ENCODE assay signal across 8 mouse cellular contexts in the genomic region with DNA sequence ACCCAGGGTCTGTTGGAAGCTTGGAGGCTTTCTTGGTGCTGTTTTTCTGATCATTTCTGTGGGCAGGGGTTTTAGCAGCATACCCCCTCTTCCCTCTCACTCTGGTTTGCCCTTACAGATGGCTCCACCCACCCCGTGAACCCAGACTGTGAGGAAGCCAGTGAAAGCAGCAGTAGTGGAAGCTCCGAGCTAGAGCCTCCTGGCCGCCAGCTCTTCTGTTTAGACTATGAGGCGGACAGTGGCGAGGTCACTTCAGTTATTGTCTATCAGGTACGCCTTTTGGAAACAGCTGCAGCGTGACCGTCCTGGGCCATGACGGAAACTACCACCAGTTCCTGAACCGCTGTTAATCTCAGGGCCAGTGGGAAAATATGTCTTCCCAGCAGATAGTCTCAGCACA. TPM values are rescaled to one million over a fixed set of nuclear protein-coding genes. Genes with fewer than 3 reads are reported as not detected.
DNase-seq lines count a peak whose midpoint lies in the region; ATAC-seq and TF ChIP-seq lines count a peak whose summit lies in the region.

No protein-coding gene starts in this region.

- no peaks in the 10 kb centered on the region for H3K9me3 ChIP-seq in intestine, postnatal 0 days (ENCODE audit: control insufficient read depth)
- no peaks in the 10 kb centered on the region for H3K9me3 ChIP-seq in midbrain, embryonic 15.5 days

- H3K4me2 ChIP-seq in intestine, postnatal 0 days (replicated peaks; ENCODE audit: low read depth) = peak overlapping the region; percentile 94
- peak overlapping the region; percentile 77; the same call in 1 of the 2 replicates for H3K4me2 ChIP-seq in midbrain, embryonic 15.5 days

- H3K4me3 ChIP-seq in embryonic fibroblast, embryonic 13.5 days (ENCODE audit: insufficient read depth, low read length) = peak overlapping the region; percentile 78; the same call in 1 of the 2 replicates
- H3K4me3 ChIP-seq in intestine, postnatal 0 days (ENCODE audit: low read depth, low read length) = no peak overlapping the region
- peak overlapping the region; percentile 93; the same call in 1 of the 2 replicates for H3K4me3 ChIP-seq in midbrain, embryonic 15.5 days

- no peak overlapping the region for H3K9ac ChIP-seq in intestine, postnatal 0 days (ENCODE audit: low read depth, low read length)
- H3K9ac ChIP-seq in midbrain, embryonic 15.5 days = peak overlapping the region; percentile 94; the same call in 1 of the 2 replicates

- peak; percentile 63 for DNase-seq in kidney, adult 9 months
- DNase-seq in kidney, postnatal 14 days = no peak
- DNase-seq in layer of hippocampus, adult 18-20 months (ENCODE audit: low spot score in 2 of 2) = no peak
- no peak for DNase-seq in thymus, postnatal 36 days
- no peak for DNase-seq in B cell, adult 2 months

- no peak for TF ChIP-seq CTCF in embryonic fibroblast, embryonic 13.5 days (IDR thresholded peaks at IDR 0.05; ENCODE audit: borderline replicate concordance, insufficient read depth, low read length)
- no peak for TF ChIP-seq CTCF in intestine, postnatal 0 days (IDR thresholded peaks at IDR 0.05; ENCODE audit: low read depth)

- H3K27me3 ChIP-seq in intestine, postnatal 0 days (replicated peaks; ENCODE audit: control insufficient read depth, insufficient read depth, low read length) = no peaks in the 10 kb centered on the region
- H3K27me3 ChIP-seq in midbrain, embryonic 15.5 days (replicated peaks) = no peaks in the 10 kb centered on the region

- no peak overlapping the region for H3K27ac ChIP-seq in embryonic fibroblast, embryonic 13.5 days (ENCODE audit: insufficient read depth, low read length)
- no peak overlapping the region for H3K27ac ChIP-seq in intestine, postnatal 0 days (ENCODE audit: low read depth, low read length)
- H3K27ac ChIP-seq in midbrain, embryonic 15.5 days = no peak overlapping the region

- ATAC-seq in intestine, postnatal 0 days = no peak
- ATAC-seq in midbrain, embryonic 15.5 days (replicated peaks) = no peak

- H3K36me3 ChIP-seq in intestine, postnatal 0 days (ENCODE audit: control insufficient read depth, insufficient read depth) = peaks cover 22% of the 10 kb centered on the region
- peaks cover 7% of the 10 kb centered on the region; the same call in 1 of the 2 replicates for H3K36me3 ChIP-seq in midbrain, embryonic 15.5 days (replicated peaks)

- TF ChIP-seq POLR2A in embryonic fibroblast, embryonic 13.5 days (IDR thresholded peaks at IDR 0.05; ENCODE audit: low read depth, low read length) = no peak

- WGBS in intestine, postnatal 0 days = 68% methylated on average over 10 of the region's 10 CpGs
- 81% methylated on average over 10 of the region's 10 CpGs for WGBS in midbrain, embryonic 15.5 days

- peaks cover 16% of the 10 kb centered on the region for H3K4me1 ChIP-seq in embryonic fibroblast, embryonic 13.5 days (ENCODE audit: control insufficient read depth, insufficient read depth, low read length)
- no peaks in the 10 kb centered on the region; the same call in 1 of the 2 replicates for H3K4me1 ChIP-seq in intestine, postnatal 0 days (replicated peaks; ENCODE audit: control insufficient read depth, insufficient read depth, low read length)
- peaks cover 42% of the 10 kb centered on the region for H3K4me1 ChIP-seq in midbrain, embryonic 15.5 days

RNA-seq across cellular contexts. Expression of gene 0610030E20Rik, which starts 1.3 kb away (rescaled TPM):
- polyA plus RNA-seq in embryonic fibroblast, embryonic 13.5 days (2011; ENCODE audit: insufficient read length, low read depth, missing spikeins) = 11.3 and 14.5 TPM in 2 replicates
- polyA plus RNA-seq in intestine, postnatal 0 days (2015; fragmentation: Nextera tagmentation; extraction: Ambion mirVana) = 16.0 and 20.0 TPM in 2 replicates
- 18.7 and 19.4 TPM in 2 replicates for polyA plus RNA-seq in midbrain, embryonic 15.5 days (2015; fragmentation: Nextera tagmentation; extraction: Ambion mirVana)
- 10 to 100 TPM; 17.0 to 17.9 TPM for total RNA-seq in layer of hippocampus, adult 18-20 months (2021)

RNA-seq across cellular contexts. Expression of gene Usp39, which starts 3.4 kb away (rescaled TPM):
- polyA plus RNA-seq in embryonic fibroblast, embryonic 13.5 days (2011; ENCODE audit: insufficient read length, low read depth, missing spikeins) = 73.5 and 75.2 TPM in 2 replicates
- polyA plus RNA-seq in intestine, postnatal 0 days (2015; fragmentation: Nextera tagmentation; extraction: Ambion mirVana) = 16.0 and 17.1 TPM in 2 replicates
- 41.0 and 41.2 TPM in 2 replicates for polyA plus RNA-seq in midbrain, embryonic 15.5 days (2015; fragmentation: Nextera tagmentation; extraction: Ambion mirVana)
- total RNA-seq in layer of hippocampus, adult 18-20 months (2021) = 10 to 100 TPM; 31.1 to 33.1 TPM

RNA-seq across cellular contexts. Expression of gene Tmem150a, which starts 6.8 kb away (rescaled TPM):
- polyA plus RNA-seq in embryonic fibroblast, embryonic 13.5 days (2011; ENCODE audit: insufficient read length, low read depth, missing spikeins) = 35.5 and 47.6 TPM in 2 replicates
- polyA plus RNA-seq in intestine, postnatal 0 days (2015; fragmentation: Nextera tagmentation; extraction: Ambion mirVana) = 12.4 and 14.2 TPM in 2 replicates
- polyA plus RNA-seq in midbrain, embryonic 15.5 days (2015; fragmentation: Nextera tagmentation; extraction: Ambion mirVana) = 18.5 and 19.9 TPM in 2 replicates
- total RNA-seq in layer of hippocampus, adult 18-20 months (2021) = 1 to 10 TPM; 8.4 to 9.2 TPM

RNA-seq across cellular contexts. Expression of gene Rnf181, which starts 18.3 kb away (rescaled TPM):
- polyA plus RNA-seq in embryonic fibroblast, embryonic 13.5 days (2011; ENCODE audit: insufficient read length, low read depth, missing spikeins) = 80.0 and 99.9 TPM in 2 replicates
- polyA plus RNA-seq in intestine, postnatal 0 days (2015; fragmentation: Nextera tagmentation; extraction: Ambion mirVana) = 122 and 132 TPM in 2 replicates
- 137 and 141 TPM in 2 replicates for polyA plus RNA-seq in midbrain, embryonic 15.5 days (2015; fragmentation: Nextera tagmentation; extraction: Ambion mirVana)
- 10 to 100 TPM; 87.5 to 89.4 TPM for total RNA-seq in layer of hippocampus, adult 18-20 months (2021)

RNA-seq across cellular contexts. Expression of gene Vamp5, which starts 31.9 kb away (rescaled TPM):
- polyA plus RNA-seq in embryonic fibroblast, embryonic 13.5 days (2011; ENCODE audit: insufficient read length, low read depth, missing spikeins) = 20.1 and 23.5 TPM in 2 replicates
- polyA plus RNA-seq in intestine, postnatal 0 days (2015; fragmentation: Nextera tagmentation; extraction: Ambion mirVana) = 14.9 and 16.6 TPM in 2 replicates
- 20.2 and 24.2 TPM in 2 replicates for polyA plus RNA-seq in midbrain, embryonic 15.5 days (2015; fragmentation: Nextera tagmentation; extraction: Ambion mirVana)
- total RNA-seq in layer of hippocampus, adult 18-20 months (2021) = 1 to 10 TPM; 5.8 to 8.1 TPM
